Mouse (Mus musculus) cerebellum, adult 2 months (tissue): ENCODE data around the gene Slc8b1.

Source experiments
- CTCF ChIP-seq: fragments of 200-500 bp; IDR thresholded peaks from 2 replicates; pipeline ENCODE4 v1.5.1; 2011; ENCODE audit warnings: low read depth, mild to moderate bottlenecking, control low read depth, low read length, moderate library complexity, borderline replicate concordance; ENCODE audit not compliant: insufficient read depth
- POLR2A ChIP-seq: fragments of 200-500 bp; IDR thresholded peaks from 2 replicates; pipeline ENCODE4 v1.6.1; 2011; ENCODE audit warnings: low read length, control low read depth, borderline replicate concordance; ENCODE audit not compliant: insufficient read depth

GRCm38 (mm10) chr5:120517552-120517951, 6.6 kb downstream of the Slc8b1 start:
- TF ChIP-seq POLR2A: no peak
- TF ChIP-seq CTCF: no peak
